Mouse (Mus musculus) ovary, postnatal 36 days (tissue): ENCODE measurements around the gene Fam160b1.

Experiments
- DNase-seq: peaks from one replicate; pipeline ENCODE4 v3.0.0; 2022; ENCODE audit warnings: low spot score, mixed read lengths

Fam160b1 gene

GRCm38 (mm10) chr19:57344678-57345077, 15.8 kb upstream of the Fam160b1 start:
- no peak for DNase-seq

GRCm38 (mm10) chr19:57349096-57349495, 11.4 kb upstream of the Fam160b1 start:
- DNase-seq, result no peak

GRCm38 (mm10) chr19:57352337-57352935, 8.0 kb upstream of the Fam160b1 start:
- DNase-seq, result no peak

GRCm38 (mm10) chr19:57353228-57353627, 7.3 kb upstream of the Fam160b1 start:
- no peak for DNase-seq

- DNase-seq, result no peak
Measured at GRCm38 (mm10) chr19:57354050-57354449, 6.4 kb upstream of the Fam160b1 start.

GRCm38 (mm10) chr19:57354715-57355114, 5.8 kb upstream of the Fam160b1 start:
- DNase-seq, result no peak

- DNase-seq, result no peak
Measured at GRCm38 (mm10) chr19:57355451-57356251, 4.8 kb upstream of the Fam160b1 start.

- DNase-seq, result no peak
Measured at GRCm38 (mm10) chr19:57356273-57356672, 4.2 kb upstream of the Fam160b1 start.

- no peak for DNase-seq
Measured at GRCm38 (mm10) chr19:57357244-57357643, 3.2 kb upstream of the Fam160b1 start.

- DNase-seq, result no peak
Measured at GRCm38 (mm10) chr19:57357811-57358210, 2.7 kb upstream of the Fam160b1 start.

GRCm38 (mm10) chr19:57358322-57358721, 2.2 kb upstream of the Fam160b1 start:
- peak; percentile 59 for DNase-seq

GRCm38 (mm10) chr19:57358836-57359598, 1.5 kb upstream of the Fam160b1 start:
- no peak for DNase-seq

GRCm38 (mm10) chr19:57359701-57360326, 666 bp upstream of the Fam160b1 start:
- peak; percentile 38 for DNase-seq

- DNase-seq, result peak; percentile 69
Measured at GRCm38 (mm10) chr19:57361131-57361938, 855 bp downstream of the Fam160b1 start.

GRCm38 (mm10) chr19:57361939-57362307, 1.4 kb downstream of the Fam160b1 start:
- no peak for DNase-seq

- no peak for DNase-seq
Measured at GRCm38 (mm10) chr19:57362586-57362985, 2.1 kb downstream of the Fam160b1 start.

GRCm38 (mm10) chr19:57363076-57363475, 2.6 kb downstream of the Fam160b1 start:
- DNase-seq, result no peak

- no peak for DNase-seq
Measured at GRCm38 (mm10) chr19:57363538-57363937, 3.1 kb downstream of the Fam160b1 start.

- DNase-seq, result peak; percentile 52
Measured at GRCm38 (mm10) chr19:57364942-57365673, 4.6 kb downstream of the Fam160b1 start.

GRCm38 (mm10) chr19:57366007-57366406, 5.5 kb downstream of the Fam160b1 start:
- no peak for DNase-seq

GRCm38 (mm10) chr19:57366626-57367025, 6.1 kb downstream of the Fam160b1 start:
- no peak for DNase-seq
